8 mouse cellular contexts compared by ENCODE assay signal in the genomic region with DNA sequence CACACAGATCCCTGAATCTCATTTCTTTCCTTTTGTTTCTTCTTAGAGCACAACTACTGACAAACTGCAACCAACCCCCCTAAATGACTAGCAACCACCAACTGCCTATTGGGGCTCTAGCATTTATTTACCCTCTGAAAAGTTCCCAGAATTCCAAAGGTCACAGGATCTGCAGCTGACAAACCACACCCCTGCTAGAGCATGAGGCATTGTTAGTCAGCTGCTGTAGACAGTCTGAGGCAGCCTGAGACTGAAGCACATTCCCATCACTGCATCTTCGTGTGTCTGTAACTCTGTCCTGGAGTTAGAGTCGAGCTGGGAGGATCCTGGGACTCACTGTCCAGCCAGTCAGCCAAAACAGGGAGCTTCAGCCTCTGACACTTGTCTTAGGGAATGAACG.
DNase-seq lines count a peak whose midpoint lies in the region; ATAC-seq and TF ChIP-seq lines count a peak whose summit lies in the region.
"Not testable (repeated sequence)": the region's sequence is repeated elsewhere in the genome, so short reads cannot be mapped to it uniquely, and the experiment has no call there.

No protein-coding gene starts in this region.

- H3K4me1 ChIP-seq in intestine, embryonic 16.5 days (ENCODE audit: control insufficient read depth, insufficient read depth, low read length): peaks cover 29% of the 10 kb centered on the region
- H3K4me1 ChIP-seq in liver, embryonic 15.5 days (replicated peaks): peaks cover 12% of the 10 kb centered on the region; the same call in 1 of the 2 replicates

- not testable (repeated sequence) for H3K27ac ChIP-seq in intestine, embryonic 16.5 days (ENCODE audit: low read length); liver, embryonic 15.5 days (replicated peaks)

- WGBS in intestine, embryonic 16.5 days: 57% methylated on average over 3 of the region's 3 CpGs
- WGBS in liver, embryonic 15.5 days (ENCODE audit: insufficient replicate concordance): 54% methylated on average over 3 of the region's 3 CpGs

- not testable (repeated sequence) for H3K4me2 ChIP-seq in intestine, embryonic 16.5 days (ENCODE audit: low read depth, low read length); liver, embryonic 15.5 days

- H3K9ac ChIP-seq in intestine, embryonic 16.5 days (ENCODE audit: low read depth, low read length); liver, embryonic 15.5 days: not testable (repeated sequence)

- not testable (repeated sequence) for DNase-seq in Patski (ENCODE audit: low read depth, low spot score)
- peak; percentile 52 for DNase-seq in fibroblast of lung, adult 2 months (ENCODE audit: low read depth)
- peak; percentile 79 for DNase-seq in kidney, adult 9 months
- peak; percentile 29 for DNase-seq in lung, postnatal 25 days (ENCODE audit: low spot score)
- peak; percentile 11 to 58 for DNase-seq in spleen, postnatal 4 days (ENCODE audit: low spot score in 2 of 2)
- peak; percentile 58 for DNase-seq in yolk sac, embryonic 10.5 days (ENCODE audit: low spot score)

- H3K27me3 ChIP-seq in Patski; intestine, embryonic 16.5 days (replicated peaks; ENCODE audit: control insufficient read depth, insufficient read depth, low read length); liver, embryonic 15.5 days: not testable (repeated sequence)

- not testable (repeated sequence) for H3K9me3 ChIP-seq in intestine, embryonic 16.5 days (ENCODE audit: control insufficient read depth, low read length); liver, embryonic 15.5 days (replicated peaks)

- not testable (repeated sequence) for H3K36me3 ChIP-seq in intestine, embryonic 16.5 days (ENCODE audit: control insufficient read depth, insufficient read depth, low read length); liver, embryonic 15.5 days (replicated peaks)

- POLR2A ChIA-PET in Patski (lab: Charles Lee): not testable (repeated sequence)

- not testable (repeated sequence) for H3K4me3 ChIP-seq in intestine, embryonic 16.5 days (ENCODE audit: low read length); liver, embryonic 15.5 days (replicated peaks)

- in situ Hi-C loops in Patski (cut with MboI; ENCODE audit: low pct_unique_long_range_greater_than_20kb): not testable (repeated sequence)

- TF ChIP-seq CTCF in Patski (IDR thresholded peaks at IDR 0.05): not testable (repeated sequence)

- ATAC-seq in Patski: peak; percentile 58
- peak; percentile 72 for ATAC-seq in intestine, embryonic 16.5 days
- ATAC-seq in liver, embryonic 15.5 days (ENCODE audit: insufficient read depth): peak; percentile 35; the same call in 1 of the 2 replicates

- CTCF ChIA-PET in Patski (lab: Charles Lee): not testable (repeated sequence)
